In genomic region chr4:154512518-154513090, GRCm38 (mm10) we compare ENCODE assay signal across 21 mouse cellular contexts.
A peak's percentile ranks its signal among the peaks of the same experiment; 100 is the strongest.
DNase-seq lines count a peak whose midpoint lies in the region; ATAC-seq and TF ChIP-seq lines count a peak whose summit lies in the region.
"Had no signal": no experiment of that assay in that cellular context is flagged by ENCODE, and none has a peak within 500 bp of the region (broad histone marks: within the 10 kb centered on the region; RNA-seq: fewer than 3 reads in every experiment).

No protein-coding gene starts in this region.

- peak overlapping the region; percentile 80 for H3K27ac ChIP-seq in forebrain, embryonic 10.5 days
- H3K27ac ChIP-seq in forebrain, postnatal 0 days (ENCODE audit: low read depth, low read length) = no peak overlapping the region
- H3K27ac ChIP-seq in midbrain, embryonic 10.5 days (replicated peaks) = peak overlapping the region; percentile 69
- H3K27ac ChIP-seq in midbrain, embryonic 16.5 days (ENCODE audit: low read length) = no peak overlapping the region
- peak overlapping the region; percentile 34; the same call in 1 of the 2 replicates for H3K27ac ChIP-seq in forebrain, embryonic 14.5 days (ENCODE audit: low read depth, low read length)
- peak overlapping the region; percentile 46; the same call in 1 of the 2 replicates for H3K27ac ChIP-seq in stomach, embryonic 15.5 days
- H3K27ac ChIP-seq: layer of hippocampus, adult 2 months; neural tube, embryonic 12.5 days had no signal

- no peak for TF ChIP-seq CTCF in forebrain, postnatal 0 days (IDR thresholded peaks at IDR 0.05; ENCODE audit: low read depth)

- H3K36me3 ChIP-seq in forebrain, embryonic 10.5 days (replicated peaks) = peaks cover 3% of the 10 kb centered on the region; the same call in 1 of the 2 replicates
- no peaks in the 10 kb centered on the region for H3K36me3 ChIP-seq in forebrain, postnatal 0 days (ENCODE audit: insufficient read depth)
- H3K36me3 ChIP-seq in midbrain, embryonic 10.5 days = no peaks in the 10 kb centered on the region
- H3K36me3 ChIP-seq in midbrain, embryonic 16.5 days (ENCODE audit: control insufficient read depth, insufficient read depth, low read length) = no peaks in the 10 kb centered on the region
- no peaks in the 10 kb centered on the region for H3K36me3 ChIP-seq in forebrain, embryonic 14.5 days (ENCODE audit: control insufficient read depth, insufficient read depth, low read length)
- no peaks in the 10 kb centered on the region for H3K36me3 ChIP-seq in stomach, embryonic 15.5 days
- H3K36me3 ChIP-seq: neural tube, embryonic 12.5 days had no signal

- peak overlapping the region; percentile 24; the same call in 1 of the 2 replicates for H3K4me3 ChIP-seq in forebrain, embryonic 10.5 days
- no peak overlapping the region for H3K4me3 ChIP-seq in forebrain, postnatal 0 days (ENCODE audit: low read depth, low read length)
- peak overlapping the region; percentile 23 for H3K4me3 ChIP-seq in midbrain, embryonic 10.5 days
- H3K4me3 ChIP-seq in midbrain, embryonic 16.5 days (ENCODE audit: low read depth, low read length) = no peak overlapping the region
- H3K4me3 ChIP-seq in forebrain, embryonic 14.5 days (ENCODE audit: low read depth, low read length) = no peak overlapping the region
- H3K4me3 ChIP-seq in stomach, embryonic 15.5 days (replicated peaks) = no peak overlapping the region
- H3K4me3 ChIP-seq: layer of hippocampus, adult 2 months; neural tube, embryonic 12.5 days had no signal

- no peak overlapping the region for H3K4me2 ChIP-seq in forebrain, postnatal 0 days (ENCODE audit: low read depth)
- H3K4me2 ChIP-seq in midbrain, embryonic 16.5 days (ENCODE audit: low read length) = no peak overlapping the region
- no peak overlapping the region for H3K4me2 ChIP-seq in forebrain, embryonic 14.5 days (ENCODE audit: low read length)
- H3K4me2 ChIP-seq in stomach, embryonic 15.5 days = no peak overlapping the region
- H3K4me2 ChIP-seq: heart, embryonic 11.5 days; neural tube, embryonic 12.5 days had no signal

- H3K27me3 ChIP-seq in forebrain, embryonic 10.5 days (ENCODE audit: poor library complexity, severe bottlenecking) = peaks cover 83% of the 10 kb centered on the region
- no peaks in the 10 kb centered on the region for H3K27me3 ChIP-seq in forebrain, postnatal 0 days (ENCODE audit: insufficient read depth, low read length)
- H3K27me3 ChIP-seq in midbrain, embryonic 10.5 days (ENCODE audit: low read depth, poor library complexity, severe bottlenecking) = peaks cover 99% of the 10 kb centered on the region
- peaks cover 12% of the 10 kb centered on the region; the same call in 1 of the 2 replicates for H3K27me3 ChIP-seq in midbrain, embryonic 16.5 days (ENCODE audit: control insufficient read depth, insufficient read depth, low read depth, low read length)
- H3K27me3 ChIP-seq in forebrain, embryonic 14.5 days (replicated peaks; ENCODE audit: control insufficient read depth, insufficient read depth, low read length) = no peaks in the 10 kb centered on the region
- H3K27me3 ChIP-seq in stomach, embryonic 15.5 days (replicated peaks) = no peaks in the 10 kb centered on the region

- WGBS in forebrain, embryonic 10.5 days = 9% methylated on average over 15 of the region's 15 CpGs
- 7% methylated on average over 15 of the region's 15 CpGs for WGBS in forebrain, postnatal 0 days
- WGBS in midbrain, embryonic 10.5 days = 24% methylated on average over 15 of the region's 15 CpGs
- 13% methylated on average over 15 of the region's 15 CpGs for WGBS in midbrain, embryonic 16.5 days
- under 1% methylated on average over 15 of the region's 15 CpGs for WGBS in forebrain, embryonic 14.5 days
- 52% methylated on average over 15 of the region's 15 CpGs for WGBS in stomach, embryonic 15.5 days

- ATAC-seq in forebrain, postnatal 0 days = no peak
- ATAC-seq in midbrain, embryonic 16.5 days = no peak
- ATAC-seq in forebrain, embryonic 14.5 days = peak; percentile 71
- ATAC-seq in stomach, embryonic 15.5 days (ENCODE audit: insufficient read depth, low FRiP score, low read depth) = no peak
- ATAC-seq: lung, postnatal 0 days had no signal

- peak; percentile 84 for DNase-seq in forebrain, embryonic 10.5 days (ENCODE audit: extremely low spot score, low spot score)
- DNase-seq in forebrain, postnatal 0 days = no peak
- peak; percentile 38 for DNase-seq in midbrain, embryonic 10.5 days (ENCODE audit: low spot score)
- peak; percentile 67 for DNase-seq in forebrain, embryonic 14.5 days (ENCODE audit: low spot score)
- DNase-seq in spleen, adult 12 weeks (ENCODE audit: low spot score) = no peak
- DNase-seq in ovary, postnatal 36 days (ENCODE audit: low spot score) = no peak
- DNase-seq: adrenal gland, adult 2 months; cerebellum, adult 9-11 months; gastrocnemius, postnatal 25 days; heart, postnatal 14 days; kidney, adult 8-10 months; kidney, postnatal 14 days; layer of hippocampus, postnatal 36 days; liver; thymus, postnatal 4 days had no signal

- no peaks in the 10 kb centered on the region; the same call in 1 of the 2 replicates for H3K9me3 ChIP-seq in forebrain, embryonic 10.5 days
- no peaks in the 10 kb centered on the region for H3K9me3 ChIP-seq in forebrain, postnatal 0 days (ENCODE audit: low read length)
- H3K9me3 ChIP-seq in midbrain, embryonic 10.5 days (replicated peaks) = no peaks in the 10 kb centered on the region
- no peaks in the 10 kb centered on the region for H3K9me3 ChIP-seq in midbrain, embryonic 16.5 days (replicated peaks; ENCODE audit: control insufficient read depth, low read length, poor library complexity, severe bottlenecking)
- no peaks in the 10 kb centered on the region for H3K9me3 ChIP-seq in forebrain, embryonic 14.5 days (replicated peaks; ENCODE audit: control insufficient read depth, low read length)
- no peaks in the 10 kb centered on the region for H3K9me3 ChIP-seq in stomach, embryonic 15.5 days
- H3K9me3 ChIP-seq: neural tube, embryonic 12.5 days had no signal

- H3K4me1 ChIP-seq in forebrain, embryonic 10.5 days = peaks cover 100% of the 10 kb centered on the region
- H3K4me1 ChIP-seq in forebrain, postnatal 0 days (ENCODE audit: insufficient read depth) = no peaks in the 10 kb centered on the region; the same call in 1 of the 2 replicates
- H3K4me1 ChIP-seq in midbrain, embryonic 10.5 days = peaks cover 87% of the 10 kb centered on the region
- H3K4me1 ChIP-seq in midbrain, embryonic 16.5 days (ENCODE audit: control insufficient read depth, insufficient read depth, low read length) = peaks cover 15% of the 10 kb centered on the region
- peaks cover 41% of the 10 kb centered on the region for H3K4me1 ChIP-seq in forebrain, embryonic 14.5 days (ENCODE audit: control insufficient read depth, insufficient read depth, low read length)
- H3K4me1 ChIP-seq in stomach, embryonic 15.5 days = peaks cover 28% of the 10 kb centered on the region; the same call in 1 of the 2 replicates

- no peak overlapping the region for H3K9ac ChIP-seq in forebrain, postnatal 0 days
- H3K9ac ChIP-seq in midbrain, embryonic 16.5 days (ENCODE audit: low read depth, low read length) = no peak overlapping the region; the same call in 1 of the 2 replicates
- H3K9ac ChIP-seq in forebrain, embryonic 14.5 days (ENCODE audit: low read length) = no peak overlapping the region
- no peak overlapping the region for H3K9ac ChIP-seq in stomach, embryonic 15.5 days
- H3K9ac ChIP-seq: neural tube, embryonic 12.5 days had no signal

Comparison
In these comparisons a context has a peak if more than half of its experiments do, and no peak if none do; other contexts are left out.
1. DNase-seq: peak in forebrain, embryonic 10.5 days (single experiment), midbrain, embryonic 10.5 days (single experiment) and forebrain, embryonic 14.5 days (single experiment); none in forebrain, postnatal 0 days (single experiment), spleen, adult 12 weeks (single experiment) and ovary, postnatal 36 days (single experiment).
2. H3K27ac ChIP-seq: peak in forebrain, embryonic 10.5 days (single experiment), midbrain, embryonic 10.5 days (single experiment), forebrain, embryonic 14.5 days (single experiment) and stomach, embryonic 15.5 days (single experiment); none in forebrain, postnatal 0 days (single experiment) and midbrain, embryonic 16.5 days (single experiment).
3. H3K4me3 ChIP-seq: peak in forebrain, embryonic 10.5 days (single experiment) and midbrain, embryonic 10.5 days (single experiment); none in forebrain, postnatal 0 days (single experiment), midbrain, embryonic 16.5 days (single experiment), forebrain, embryonic 14.5 days (single experiment) and stomach, embryonic 15.5 days (single experiment).